Mouse (Mus musculus) erythroblast, embryonic 14.5 days (primary cell): ENCODE data around the gene Arhgap15.

ENCODE experiments used
- GATA1 ChIP-seq: IDR thresholded peaks from 2 replicates; pipeline ENCODE4 v1.6.1; 2012; ENCODE audit warnings: low read length, inconsistent platforms, mixed read lengths
- TAL1 ChIP-seq: IDR thresholded peaks from 3 replicates; pipeline ENCODE4 v1.6.1; 2012; ENCODE audit warnings: low read length, inconsistent platforms, mixed read lengths

DNA sequence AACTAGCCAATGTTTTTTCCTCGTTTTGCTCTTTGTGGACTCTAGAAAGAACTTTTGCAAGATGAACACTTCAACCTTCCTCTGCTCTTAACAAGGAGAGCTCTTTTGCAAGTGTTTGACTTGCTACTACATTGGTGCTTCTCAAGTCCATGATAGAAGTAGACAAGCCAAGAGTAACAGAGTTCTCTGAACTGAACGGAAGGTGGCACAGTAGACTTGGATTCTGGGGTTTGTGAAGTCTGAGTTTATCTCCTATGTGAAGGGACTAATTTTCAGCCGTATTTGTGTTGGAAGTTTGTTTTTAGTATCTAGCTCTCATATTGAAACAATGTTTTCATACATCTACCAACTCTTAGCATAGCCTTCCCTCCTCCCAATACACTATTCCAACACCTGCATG, 17.6 kb downstream of the Arhgap15 start:
- TF ChIP-seq GATA1 (no peak), TAL1 (no peak)
